Mouse (Mus musculus): Measurements from ENCODE around the gene Fahd1. TPM values are rescaled to one million over a fixed set of nuclear protein-coding genes. Genes with fewer than 3 reads are reported as not detected.

Gene Fahd1
- polyA plus RNA-seq, 1 experiment: 11.2 TPM

- Histone ChIP-seq H3K27me3 (ENCODE audit: control insufficient read depth, insufficient read depth, low read length, poor library complexity, severe bottlenecking) (no peaks in the 10 kb centered on the region), H3K36me3 (ENCODE audit: control insufficient read depth, insufficient read depth, low read length, poor library complexity, severe bottlenecking) (no peaks in the 10 kb centered on the region), H3K4me1 (ENCODE audit: control insufficient read depth, insufficient read depth, low read length) (peaks cover 1% of the 10 kb centered on the region), H3K9ac (ENCODE audit: low read depth, poor library complexity, severe bottlenecking) (no peak overlapping the region), H3K9me3 (replicated peaks; ENCODE audit: control insufficient read depth, insufficient read depth, low read length, poor library complexity, severe bottlenecking) (no peaks in the 10 kb centered on the region), H3K27ac (ENCODE audit: insufficient read depth, low read length) (no peak overlapping the region), H3K4me3 (ENCODE audit: low read depth, low read length) (no peak overlapping the region)
- no peak for TF ChIP-seq CTCF (IDR thresholded peaks at IDR 0.05; ENCODE audit: low read depth, low read length)
- no peak for TF ChIP-seq EP300 (IDR thresholded peaks at IDR 0.05; ENCODE audit: insufficient read depth, low read depth, low read length)
These were observed 6.4 kb upstream of the Fahd1 start for GRCm38 (mm10) chr17:24856589-24856988.

GRCm38 (mm10) chr17:24855838-24856464 is 5.8 kb upstream of the Fahd1 start:
- Histone ChIP-seq H3K4me1 (ENCODE audit: control insufficient read depth, insufficient read depth, low read length) (peaks cover 1% of the 10 kb centered on the region), H3K4me3 (ENCODE audit: low read depth, low read length) (no peak overlapping the region), H3K27me3 (ENCODE audit: control insufficient read depth, insufficient read depth, low read length, poor library complexity, severe bottlenecking) (no peaks in the 10 kb centered on the region), H3K9ac (ENCODE audit: low read depth, poor library complexity, severe bottlenecking) (no peak overlapping the region), H3K36me3 (ENCODE audit: control insufficient read depth, insufficient read depth, low read length, poor library complexity, severe bottlenecking) (no peaks in the 10 kb centered on the region), H3K9me3 (replicated peaks; ENCODE audit: control insufficient read depth, insufficient read depth, low read length, poor library complexity, severe bottlenecking) (no peaks in the 10 kb centered on the region), H3K27ac (ENCODE audit: insufficient read depth, low read length) (no peak overlapping the region)
- TF ChIP-seq CTCF (IDR thresholded peaks at IDR 0.05; ENCODE audit: low read depth, low read length) (no peak), EP300 (IDR thresholded peaks at IDR 0.05; ENCODE audit: insufficient read depth, low read depth, low read length) (no peak), POLR2A (IDR thresholded peaks at IDR 0.05; ENCODE audit: insufficient read depth, low read length) (no peak)

GRCm38 (mm10) chr17:24851381-24852125 is 1.4 kb upstream of the Fahd1 start:
- Histone ChIP-seq H3K27me3 (ENCODE audit: control insufficient read depth, insufficient read depth, low read length, poor library complexity, severe bottlenecking) (no peaks in the 10 kb centered on the region), H3K4me3 (ENCODE audit: low read depth, low read length) (no peak overlapping the region; the same call in 1 of the 2 replicates), H3K27ac (ENCODE audit: insufficient read depth, low read length) (no peak overlapping the region), H3K9me3 (replicated peaks; ENCODE audit: control insufficient read depth, insufficient read depth, low read length, poor library complexity, severe bottlenecking) (no peaks in the 10 kb centered on the region), H3K36me3 (ENCODE audit: control insufficient read depth, insufficient read depth, low read length, poor library complexity, severe bottlenecking) (no peaks in the 10 kb centered on the region), H3K4me1 (ENCODE audit: control insufficient read depth, insufficient read depth, low read length) (peaks cover 3% of the 10 kb centered on the region), H3K9ac (ENCODE audit: low read depth, poor library complexity, severe bottlenecking) (peak overlapping the region; percentile 43; the same call in 1 of the 2 replicates)
- TF ChIP-seq POLR2A (IDR thresholded peaks at IDR 0.05; ENCODE audit: insufficient read depth, low read length) (no peak), CTCF (IDR thresholded peaks at IDR 0.05; ENCODE audit: low read depth, low read length) (no peak), EP300 (IDR thresholded peaks at IDR 0.05; ENCODE audit: insufficient read depth, low read depth, low read length) (no peak)

GRCm38 (mm10) chr17:24850773-24851127 is 586 bp upstream of the Fahd1 start:
- Histone ChIP-seq H3K27ac (ENCODE audit: insufficient read depth, low read length) (no peak overlapping the region), H3K4me1 (ENCODE audit: control insufficient read depth, insufficient read depth, low read length) (peaks cover 3% of the 10 kb centered on the region)

GRCm38 (mm10) chr17:24849733-24850064 is 465 bp downstream of the Fahd1 start:
- Histone ChIP-seq H3K36me3 (ENCODE audit: control insufficient read depth, insufficient read depth, low read length, poor library complexity, severe bottlenecking) (no peaks in the 10 kb centered on the region), H3K9me3 (replicated peaks; ENCODE audit: control insufficient read depth, insufficient read depth, low read length, poor library complexity, severe bottlenecking) (no peaks in the 10 kb centered on the region), H3K27ac (ENCODE audit: insufficient read depth, low read length) (peak overlapping the region; percentile 65), H3K4me1 (ENCODE audit: control insufficient read depth, insufficient read depth, low read length) (peaks cover 2% of the 10 kb centered on the region), H3K27me3 (ENCODE audit: control insufficient read depth, insufficient read depth, low read length, poor library complexity, severe bottlenecking) (no peaks in the 10 kb centered on the region), H3K4me3 (ENCODE audit: low read depth, low read length) (peak overlapping the region; percentile 69), H3K9ac (ENCODE audit: low read depth, poor library complexity, severe bottlenecking) (peak overlapping the region; percentile 18)
- TF ChIP-seq EP300 (IDR thresholded peaks at IDR 0.05; ENCODE audit: insufficient read depth, low read depth, low read length) (no peak), CTCF (IDR thresholded peaks at IDR 0.05; ENCODE audit: low read depth, low read length) (no peak), POLR2A (IDR thresholded peaks at IDR 0.05; ENCODE audit: insufficient read depth, low read length) (no peak)

More at GRCm38 (mm10) chr17:24850773-24851127, 586 bp upstream of the Fahd1 start:
- Histone ChIP-seq H3K36me3 (ENCODE audit: control insufficient read depth, insufficient read depth, low read length, poor library complexity, severe bottlenecking) (no peaks in the 10 kb centered on the region), H3K4me3 (ENCODE audit: low read depth, low read length) (peak overlapping the region; percentile 73), H3K27me3 (ENCODE audit: control insufficient read depth, insufficient read depth, low read length, poor library complexity, severe bottlenecking) (no peaks in the 10 kb centered on the region), H3K9ac (ENCODE audit: low read depth, poor library complexity, severe bottlenecking) (peak overlapping the region; percentile 43), H3K9me3 (replicated peaks; ENCODE audit: control insufficient read depth, insufficient read depth, low read length, poor library complexity, severe bottlenecking) (no peaks in the 10 kb centered on the region)
- no peak for TF ChIP-seq EP300 (IDR thresholded peaks at IDR 0.05; ENCODE audit: insufficient read depth, low read depth, low read length)
- TF ChIP-seq POLR2A (IDR thresholded peaks at IDR 0.05; ENCODE audit: insufficient read depth, low read length): no peak
- TF ChIP-seq CTCF (IDR thresholded peaks at IDR 0.05; ENCODE audit: low read depth, low read length): no peak

GRCm38 (mm10) chr17:24848600-24849031 is 1.5 kb downstream of the Fahd1 start:
- H3K4me1 ChIP-seq (ENCODE audit: control insufficient read depth, insufficient read depth, low read length): peaks cover 2% of the 10 kb centered on the region
- no peak for TF ChIP-seq EP300 (IDR thresholded peaks at IDR 0.05; ENCODE audit: insufficient read depth, low read depth, low read length)
- no peak for TF ChIP-seq CTCF (IDR thresholded peaks at IDR 0.05; ENCODE audit: low read depth, low read length)
- TF ChIP-seq POLR2A (IDR thresholded peaks at IDR 0.05; ENCODE audit: insufficient read depth, low read length): no peak
- no peak overlapping the region for H3K27ac ChIP-seq (ENCODE audit: insufficient read depth, low read length)
- H3K27me3 ChIP-seq (ENCODE audit: control insufficient read depth, insufficient read depth, low read length, poor library complexity, severe bottlenecking): no peaks in the 10 kb centered on the region
- 0 out of 2 replicates have a peak overlapping the region, but pooled peaks have one; percentile 23 for H3K9ac ChIP-seq (ENCODE audit: low read depth, poor library complexity, severe bottlenecking)
- no peaks in the 10 kb centered on the region for H3K36me3 ChIP-seq (ENCODE audit: control insufficient read depth, insufficient read depth, low read length, poor library complexity, severe bottlenecking)
- H3K4me3 ChIP-seq (ENCODE audit: low read depth, low read length): no peak overlapping the region
- no peaks in the 10 kb centered on the region for H3K9me3 ChIP-seq (replicated peaks; ENCODE audit: control insufficient read depth, insufficient read depth, low read length, poor library complexity, severe bottlenecking)

Measured in ES-Bruce4 (cell line).